Mouse (Mus musculus): Measurements from ENCODE around the gene Klhl25. TPM values are rescaled to one million over a fixed set of nuclear protein-coding genes. Genes with fewer than 3 reads are reported as not detected.
"Not testable (repeated sequence)": the region's sequence is repeated elsewhere in the genome, so short reads cannot be mapped to it uniquely, and the experiment has no call there.

Klhl25 gene
- polyA plus RNA-seq, 1 experiment from 2014 or later: 27.1 TPM

DNA sequence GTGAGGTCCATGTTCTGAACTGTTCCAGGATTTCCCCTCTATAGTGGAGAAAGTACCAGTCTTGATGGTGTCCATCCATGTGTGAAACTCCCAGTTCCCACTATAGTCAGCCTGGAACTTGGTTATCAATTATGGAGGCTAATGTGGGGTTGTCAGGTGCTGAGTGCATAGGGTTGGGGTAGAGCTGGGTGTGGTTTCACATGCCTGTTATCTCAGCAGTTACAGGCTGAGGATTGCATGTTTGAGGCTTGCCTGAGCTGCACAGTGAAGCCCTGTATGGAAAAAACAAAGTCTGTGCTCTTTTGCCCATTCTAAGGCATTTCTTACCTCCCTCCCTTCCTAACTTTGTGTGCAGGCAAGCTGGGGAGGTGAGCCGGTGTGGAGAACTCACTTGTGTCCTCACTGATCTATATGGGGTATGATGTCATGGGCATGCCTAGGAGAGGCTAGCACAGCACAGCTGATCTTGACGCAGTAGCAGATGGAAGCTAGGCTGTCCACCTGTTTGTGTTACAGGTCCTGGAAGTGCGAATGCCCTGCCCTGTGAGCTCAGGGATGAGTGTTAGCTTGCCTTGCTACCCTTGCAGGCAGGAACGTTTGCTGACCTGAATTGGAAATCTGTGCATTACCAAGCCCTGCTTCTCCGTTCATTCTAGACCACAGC, 15.3 kb downstream of the Klhl25 start:
- H3K9me3 ChIP-seq (replicated peaks; ENCODE audit: control insufficient read depth, low read length, poor library complexity, severe bottlenecking); ATAC-seq: not testable (repeated sequence)
- WGBS: 93% methylated on average over 5 of the region's 5 CpGs

GRCm38 (mm10) chr7:75865026-75865425, 16.9 kb downstream of the Klhl25 start:
- 98% methylated on average over 6 of the region's 6 CpGs for WGBS
- no peaks in the 10 kb centered on the region for H3K4me1 ChIP-seq (ENCODE audit: control insufficient read depth, insufficient read depth, low read length)
- no peak overlapping the region for H3K4me3 ChIP-seq (ENCODE audit: low read depth, low read length)
- no peak overlapping the region for H3K9ac ChIP-seq (ENCODE audit: low read depth, low read length)
- no peak overlapping the region for H3K27ac ChIP-seq (ENCODE audit: low read length)
- no peak overlapping the region for H3K4me2 ChIP-seq (ENCODE audit: low read length)
- ATAC-seq: no peak
- no peaks in the 10 kb centered on the region for H3K9me3 ChIP-seq (replicated peaks; ENCODE audit: control insufficient read depth, low read length, poor library complexity, severe bottlenecking)
- H3K27me3 ChIP-seq (ENCODE audit: control insufficient read depth, insufficient read depth, low read depth, low read length): no peaks in the 10 kb centered on the region
- peaks cover 25% of the 10 kb centered on the region for H3K36me3 ChIP-seq (ENCODE audit: control insufficient read depth, insufficient read depth, low read length)

More for the DNA sequence above, 15.3 kb downstream of the Klhl25 start:
- H3K27me3 ChIP-seq (ENCODE audit: control insufficient read depth, insufficient read depth, low read depth, low read length); H3K4me1 ChIP-seq (ENCODE audit: control insufficient read depth, insufficient read depth, low read length); H3K9ac ChIP-seq (ENCODE audit: low read depth, low read length); H3K4me2 ChIP-seq (ENCODE audit: low read length); H3K4me3 ChIP-seq (ENCODE audit: low read depth, low read length); H3K27ac ChIP-seq (ENCODE audit: low read length): not testable (repeated sequence)
- H3K36me3 ChIP-seq (ENCODE audit: control insufficient read depth, insufficient read depth, low read length): peaks cover 25% of the 10 kb centered on the region

DNA sequence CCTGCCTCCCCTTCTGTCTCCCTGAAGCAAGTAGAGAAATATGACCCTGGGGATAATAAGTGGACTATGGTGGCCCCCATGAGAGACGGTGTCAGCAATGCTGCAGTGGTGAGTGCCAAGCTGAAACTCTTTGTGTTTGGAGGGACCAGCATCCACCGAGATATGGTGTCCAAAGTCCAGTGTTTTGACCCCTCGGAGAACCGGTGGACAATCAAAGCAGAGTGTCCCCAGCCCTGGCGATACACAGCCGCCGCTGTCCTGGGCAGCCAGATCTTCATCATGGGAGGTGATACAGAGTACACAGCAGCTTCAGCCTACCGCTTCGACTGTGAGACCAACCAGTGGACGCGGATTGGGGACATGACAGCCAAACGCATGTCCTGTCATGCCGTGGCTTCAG, 18.4 kb downstream of the Klhl25 start:
- no peak for ATAC-seq
- Histone ChIP-seq H3K27me3 (ENCODE audit: control insufficient read depth, insufficient read depth, low read depth, low read length) (no peaks in the 10 kb centered on the region), H3K4me3 (ENCODE audit: low read depth, low read length) (no peak overlapping the region), H3K4me2 (ENCODE audit: low read length) (no peak overlapping the region), H3K36me3 (ENCODE audit: control insufficient read depth, insufficient read depth, low read length) (peaks cover 25% of the 10 kb centered on the region), H3K9ac (ENCODE audit: low read depth, low read length) (no peak overlapping the region), H3K27ac (ENCODE audit: low read length) (no peak overlapping the region), H3K4me1 (ENCODE audit: control insufficient read depth, insufficient read depth, low read length) (no peaks in the 10 kb centered on the region), H3K9me3 (replicated peaks; ENCODE audit: control insufficient read depth, low read length, poor library complexity, severe bottlenecking) (no peaks in the 10 kb centered on the region)
- 96% methylated on average over 13 of the region's 13 CpGs for WGBS

- H3K4me2 ChIP-seq (ENCODE audit: low read length): no peak overlapping the region
- H3K27me3 ChIP-seq (ENCODE audit: control insufficient read depth, insufficient read depth, low read depth, low read length): no peaks in the 10 kb centered on the region
- no peaks in the 10 kb centered on the region for H3K9me3 ChIP-seq (replicated peaks; ENCODE audit: control insufficient read depth, low read length, poor library complexity, severe bottlenecking)
- no peak for ATAC-seq
- WGBS: 77% methylated on average over 2 of the region's 2 CpGs
- H3K36me3 ChIP-seq (ENCODE audit: control insufficient read depth, insufficient read depth, low read length): peaks cover 27% of the 10 kb centered on the region
- H3K4me1 ChIP-seq (ENCODE audit: control insufficient read depth, insufficient read depth, low read length): no peaks in the 10 kb centered on the region
- H3K4me3 ChIP-seq (ENCODE audit: low read depth, low read length): no peak overlapping the region
- H3K9ac ChIP-seq (ENCODE audit: low read depth, low read length): no peak overlapping the region
- H3K27ac ChIP-seq (ENCODE audit: low read length): no peak overlapping the region
Measured at GRCm38 (mm10) chr7:75868687-75869086, 20.6 kb downstream of the Klhl25 start.

DNA sequence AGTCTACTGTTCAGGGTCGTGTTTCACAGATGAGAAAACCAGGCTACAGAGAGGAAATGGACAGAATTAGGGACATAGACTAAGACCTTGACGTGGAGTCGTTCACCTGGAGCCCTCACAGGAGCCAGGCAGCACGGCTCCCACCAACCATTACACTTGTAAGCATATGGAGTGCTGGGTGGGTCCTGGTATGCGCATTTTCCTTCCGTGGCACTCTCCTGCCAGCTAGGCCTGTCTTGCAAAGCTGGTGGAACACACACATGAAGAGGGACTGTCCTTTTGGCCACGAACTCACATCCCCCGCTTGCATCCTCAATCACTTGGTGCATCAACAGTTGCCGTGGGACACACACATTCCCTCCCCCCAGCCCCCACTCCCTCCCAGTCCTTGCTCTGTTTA, 22.4 kb downstream of the Klhl25 start:
- peaks cover 23% of the 10 kb centered on the region for H3K36me3 ChIP-seq (ENCODE audit: control insufficient read depth, insufficient read depth, low read length)

GRCm38 (mm10) chr7:75872255-75872654, 24.1 kb downstream of the Klhl25 start:
- no peak overlapping the region for H3K4me3 ChIP-seq (ENCODE audit: low read depth, low read length)
- peaks cover 6% of the 10 kb centered on the region for H3K36me3 ChIP-seq (ENCODE audit: control insufficient read depth, insufficient read depth, low read length)
- 83% methylated on average over 5 of the region's 5 CpGs for WGBS
- H3K27me3 ChIP-seq (ENCODE audit: control insufficient read depth, insufficient read depth, low read depth, low read length): no peaks in the 10 kb centered on the region
- H3K27ac ChIP-seq (ENCODE audit: low read length): no peak overlapping the region
- H3K9me3 ChIP-seq (replicated peaks; ENCODE audit: control insufficient read depth, low read length, poor library complexity, severe bottlenecking): no peaks in the 10 kb centered on the region
- no peak for ATAC-seq
- no peak overlapping the region for H3K4me2 ChIP-seq (ENCODE audit: low read length)
- H3K4me1 ChIP-seq (ENCODE audit: control insufficient read depth, insufficient read depth, low read length): no peaks in the 10 kb centered on the region
- no peak overlapping the region for H3K9ac ChIP-seq (ENCODE audit: low read depth, low read length)

More for the DNA sequence above, 22.4 kb downstream of the Klhl25 start:
- no peaks in the 10 kb centered on the region for H3K9me3 ChIP-seq (replicated peaks; ENCODE audit: control insufficient read depth, low read length, poor library complexity, severe bottlenecking)
- H3K27ac ChIP-seq (ENCODE audit: low read length): no peak overlapping the region
- no peak for ATAC-seq
- H3K9ac ChIP-seq (ENCODE audit: low read depth, low read length): no peak overlapping the region
- no peaks in the 10 kb centered on the region for H3K27me3 ChIP-seq (ENCODE audit: control insufficient read depth, insufficient read depth, low read depth, low read length)
- 72% methylated on average over 9 of the region's 9 CpGs for WGBS
- no peak overlapping the region for H3K4me3 ChIP-seq (ENCODE audit: low read depth, low read length)
- no peak overlapping the region for H3K4me2 ChIP-seq (ENCODE audit: low read length)
- H3K4me1 ChIP-seq (ENCODE audit: control insufficient read depth, insufficient read depth, low read length): no peaks in the 10 kb centered on the region

- Histone ChIP-seq H3K4me1 (ENCODE audit: control insufficient read depth, insufficient read depth, low read length) (no peaks in the 10 kb centered on the region), H3K9ac (ENCODE audit: low read depth, low read length) (no peak overlapping the region), H3K4me2 (ENCODE audit: low read length) (no peak overlapping the region), H3K36me3 (ENCODE audit: control insufficient read depth, insufficient read depth, low read length) (peaks cover 5% of the 10 kb centered on the region), H3K27ac (ENCODE audit: low read length) (no peak overlapping the region), H3K4me3 (ENCODE audit: low read depth, low read length) (no peak overlapping the region), H3K9me3 (replicated peaks; ENCODE audit: control insufficient read depth, low read length, poor library complexity, severe bottlenecking) (no peaks in the 10 kb centered on the region), H3K27me3 (ENCODE audit: control insufficient read depth, insufficient read depth, low read depth, low read length) (no peaks in the 10 kb centered on the region)
- 94% methylated on average over 8 of the region's 8 CpGs for WGBS
- no peak for ATAC-seq
Measured at GRCm38 (mm10) chr7:75872697-75873096, 24.6 kb downstream of the Klhl25 start.

DNA sequence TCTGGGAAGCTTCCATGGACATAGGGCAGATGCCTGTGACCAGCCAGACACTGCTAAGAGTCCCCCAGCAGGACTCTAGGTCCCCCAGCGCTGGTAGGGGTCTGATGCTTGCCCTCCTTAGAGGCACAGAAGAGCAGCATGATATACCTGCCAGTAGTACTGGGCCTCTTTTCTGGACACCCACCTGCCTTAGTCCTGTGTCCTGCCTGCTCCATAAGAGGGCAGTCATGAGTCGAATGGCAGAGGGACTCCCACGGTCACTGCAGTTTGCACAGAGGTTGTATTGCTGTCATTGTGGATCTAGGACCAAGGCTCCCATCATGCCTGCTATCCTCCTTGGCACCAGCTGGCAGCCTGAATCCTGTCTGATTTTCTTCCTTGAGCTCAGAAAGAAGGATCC, 25.1 kb downstream of the Klhl25 start:
- H3K9me3 ChIP-seq (replicated peaks; ENCODE audit: control insufficient read depth, low read length, poor library complexity, severe bottlenecking): no peaks in the 10 kb centered on the region
- 78% methylated on average over 3 of the region's 3 CpGs for WGBS
- H3K27me3 ChIP-seq (ENCODE audit: control insufficient read depth, insufficient read depth, low read depth, low read length): no peaks in the 10 kb centered on the region
- no peak for ATAC-seq
- H3K36me3 ChIP-seq (ENCODE audit: control insufficient read depth, insufficient read depth, low read length): peaks cover 5% of the 10 kb centered on the region
- H3K4me3 ChIP-seq (ENCODE audit: low read depth, low read length): no peak overlapping the region
- no peak overlapping the region for H3K4me2 ChIP-seq (ENCODE audit: low read length)
- H3K4me1 ChIP-seq (ENCODE audit: control insufficient read depth, insufficient read depth, low read length): no peaks in the 10 kb centered on the region
- H3K9ac ChIP-seq (ENCODE audit: low read depth, low read length): no peak overlapping the region
- no peak overlapping the region for H3K27ac ChIP-seq (ENCODE audit: low read length)

- H3K27ac ChIP-seq (ENCODE audit: low read length): no peak overlapping the region
- H3K36me3 ChIP-seq (ENCODE audit: control insufficient read depth, insufficient read depth, low read length): peaks cover 5% of the 10 kb centered on the region
- H3K4me2 ChIP-seq (ENCODE audit: low read length): no peak overlapping the region
- no peaks in the 10 kb centered on the region for H3K9me3 ChIP-seq (replicated peaks; ENCODE audit: control insufficient read depth, low read length, poor library complexity, severe bottlenecking)
- H3K4me1 ChIP-seq (ENCODE audit: control insufficient read depth, insufficient read depth, low read length): no peaks in the 10 kb centered on the region
- no peak overlapping the region for H3K4me3 ChIP-seq (ENCODE audit: low read depth, low read length)
- no peak for ATAC-seq
- WGBS: 95% methylated on average over 7 of the region's 7 CpGs
- H3K27me3 ChIP-seq (ENCODE audit: control insufficient read depth, insufficient read depth, low read depth, low read length): no peaks in the 10 kb centered on the region
- no peak overlapping the region for H3K9ac ChIP-seq (ENCODE audit: low read depth, low read length)
Measured at GRCm38 (mm10) chr7:75873746-75874145, 25.6 kb downstream of the Klhl25 start.

All from midbrain, embryonic 16.5 days (tissue).